Mouse (Mus musculus) spleen, adult 12 weeks (tissue): ENCODE results near the gene Smc1b.

Experiments used
- DNase-seq: peaks from one replicate; pipeline ENCODE4 v3.0.0; 2022; ENCODE audit warnings: low spot score

The Smc1b gene

DNA sequence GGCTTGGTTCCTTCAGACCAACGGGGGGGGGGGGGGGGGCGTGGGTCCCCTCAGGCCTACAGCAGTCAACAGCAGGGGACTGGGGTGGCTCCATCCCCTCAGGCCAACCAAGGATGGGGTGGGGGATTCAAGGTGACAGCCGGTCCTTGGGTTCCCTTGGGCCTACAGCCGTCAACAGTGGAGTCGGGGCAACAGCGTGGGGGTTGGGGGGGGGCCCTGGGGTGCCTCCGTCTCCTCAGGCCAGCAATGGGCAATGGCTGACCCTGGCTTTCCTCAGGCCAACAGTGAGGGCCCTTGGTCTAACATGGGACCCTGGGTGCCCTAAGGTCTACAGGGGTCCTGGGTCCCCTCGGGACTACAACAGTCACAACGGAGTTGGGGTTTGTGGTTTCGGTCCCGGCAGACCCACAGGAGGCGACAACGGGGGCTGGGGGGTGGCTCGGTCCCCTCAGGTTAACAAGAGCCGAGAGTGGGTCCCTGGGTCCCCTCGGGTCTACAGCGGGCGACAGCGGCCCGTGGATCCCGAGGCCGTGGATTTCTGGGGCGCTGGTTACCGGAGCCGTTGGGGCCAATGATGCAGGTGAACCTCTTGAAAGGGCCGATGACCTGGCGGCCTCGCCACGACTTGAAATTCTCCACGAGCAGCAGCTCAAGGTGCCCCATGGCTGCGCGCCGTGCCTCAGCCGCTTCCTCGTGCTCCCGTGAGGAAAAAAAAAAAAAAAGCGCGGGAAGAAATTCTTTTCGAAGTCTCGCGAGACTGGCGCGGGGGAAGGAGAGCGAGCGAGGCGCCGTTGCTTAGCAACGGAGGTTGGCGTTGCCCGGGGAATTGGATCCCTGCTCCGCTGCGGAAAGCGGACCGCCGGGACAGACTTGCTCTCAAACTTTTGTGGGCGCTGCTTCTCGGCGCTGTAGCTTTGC lies at the start of gene Smc1b, which contains the start of gene Ribc2:
Gene Smc1b (minus strand): TSS at position 690 of the 918 bp plus-strand sequence.
Gene Ribc2 (plus strand): TSS at position 804 of the 918 bp plus-strand sequence.
- DNase-seq = no peak

GRCm38 (mm10) chr15:85180368-85180767 lies 48.6 kb upstream of the Smc1b start:
- DNase-seq = no peak

DNA sequence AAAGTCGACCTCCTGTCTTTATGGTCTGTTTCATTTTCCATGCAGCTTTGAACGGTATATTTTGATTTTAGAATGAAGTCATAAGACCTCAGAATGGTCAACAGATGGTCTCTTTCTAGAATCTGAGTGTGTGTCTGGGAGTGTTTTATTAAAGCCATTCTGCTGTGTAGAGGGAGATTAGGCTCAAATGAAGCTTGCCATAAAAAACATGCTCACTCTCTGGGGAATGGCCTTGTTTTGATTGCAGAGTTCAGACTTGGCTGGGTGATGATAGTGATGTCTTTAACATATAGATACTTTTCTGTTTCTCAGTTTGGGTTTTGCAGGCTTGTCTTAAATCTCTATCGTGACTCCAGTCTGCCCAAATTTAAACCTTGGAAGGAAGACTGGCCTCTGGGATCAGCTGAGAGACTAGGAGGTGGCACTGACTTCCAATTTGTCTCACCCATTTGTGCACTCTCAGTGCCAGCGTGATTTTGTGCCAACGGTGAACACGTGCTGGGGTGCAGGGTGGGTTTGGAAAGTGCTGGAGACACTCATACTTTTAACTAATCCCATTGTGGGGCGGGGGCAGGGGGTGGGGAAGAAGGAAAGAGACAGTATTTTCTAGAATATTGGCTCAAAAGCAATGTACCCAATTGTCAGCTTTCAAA lies 47.9 kb upstream of the Smc1b start:
- DNase-seq = no peak

DNA sequence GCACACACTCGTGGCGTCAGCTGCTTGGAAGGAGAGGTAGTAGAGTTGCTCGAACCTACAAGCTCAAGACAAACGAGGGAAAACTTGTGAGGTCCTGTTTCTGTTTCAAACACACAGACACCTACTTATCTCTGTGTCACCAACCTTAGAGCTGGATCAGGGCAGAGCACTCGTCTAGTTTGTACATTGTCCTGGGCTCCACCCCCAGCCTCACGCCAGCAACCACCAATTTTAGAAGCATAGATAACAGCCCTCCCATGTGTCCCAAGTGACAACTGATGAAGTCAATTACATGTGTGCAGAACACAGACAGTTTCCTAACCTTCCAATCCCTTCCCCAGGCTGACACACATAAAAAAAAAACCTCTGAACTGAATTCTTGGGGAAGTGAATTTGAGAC lies 46.4 kb upstream of the Smc1b start:
- no peak for DNase-seq

GRCm38 (mm10) chr15:85177576-85177975 lies 45.8 kb upstream of the Smc1b start:
- DNase-seq = no peak

GRCm38 (mm10) chr15:85174060-85174459 lies 42.3 kb upstream of the Smc1b start:
- no peak for DNase-seq

DNA sequence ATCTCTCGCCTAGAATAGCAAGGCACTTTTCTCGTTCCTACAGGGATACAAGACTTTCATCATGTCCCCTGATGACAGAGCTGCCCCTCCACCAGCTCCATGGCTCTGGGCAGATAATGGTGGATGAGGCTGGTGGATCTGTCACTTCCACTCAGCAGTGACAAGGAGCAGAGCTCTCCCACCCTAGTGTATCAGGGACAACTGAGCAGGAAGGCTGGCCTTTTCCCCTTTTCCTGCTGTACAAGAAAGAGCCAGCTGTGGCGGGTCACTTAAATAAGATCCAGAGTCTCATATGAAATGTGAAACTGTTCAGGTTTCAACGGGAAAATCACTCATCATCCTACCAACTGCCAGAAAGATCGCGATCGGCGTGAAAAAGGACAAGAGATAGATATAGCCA lies 41.7 kb upstream of the Smc1b start:
- no peak for DNase-seq

DNA sequence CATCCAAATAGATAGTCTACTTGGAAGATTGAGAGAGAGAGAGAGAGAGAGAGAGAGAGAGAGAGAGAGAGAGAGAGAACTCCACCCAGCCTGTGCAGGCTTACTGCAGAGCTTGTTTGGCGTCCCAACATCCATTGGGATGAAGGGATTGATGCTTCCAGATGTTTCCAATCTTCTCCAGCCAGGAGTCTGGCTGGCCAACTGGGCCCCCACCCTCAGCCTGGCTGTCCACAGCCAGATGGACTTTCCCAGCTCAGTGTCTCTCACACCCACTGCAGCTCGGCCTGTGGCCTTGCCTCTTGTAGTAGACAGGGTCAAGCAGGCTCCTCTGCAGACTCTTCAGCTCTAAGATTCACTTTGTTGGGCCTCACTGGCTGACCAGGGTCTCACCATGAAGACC lies 40.3 kb upstream of the Smc1b start:
- DNase-seq = no peak

- DNase-seq = no peak
Observed at GRCm38 (mm10) chr15:85167086-85167679, 35.4 kb upstream of the Smc1b start.

DNA sequence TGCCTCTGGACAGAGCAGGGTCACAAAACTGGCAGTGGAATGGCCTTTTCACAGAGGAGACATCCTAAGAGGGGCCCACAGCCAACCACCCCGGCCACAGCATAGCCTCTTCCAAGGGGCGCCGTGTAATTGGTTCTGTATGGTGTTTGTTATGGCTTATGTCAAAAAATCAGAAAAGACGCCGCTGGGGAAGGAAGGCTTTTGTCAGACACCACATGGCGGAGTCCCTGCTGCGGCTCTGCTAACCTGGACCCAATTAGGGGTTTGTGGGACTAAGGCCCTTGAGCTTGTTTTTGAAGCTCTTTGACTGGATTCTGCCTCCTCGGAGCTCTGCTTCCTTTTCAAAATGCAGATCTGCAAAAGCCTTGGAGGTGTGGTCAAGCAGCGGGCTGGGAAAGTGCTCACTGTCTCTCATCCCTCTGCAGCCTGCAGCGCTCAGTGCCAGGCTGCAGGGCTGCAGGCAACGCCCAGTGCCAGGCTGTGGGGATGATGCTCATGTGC lies 34.7 kb upstream of the Smc1b start:
- DNase-seq = no peak

GRCm38 (mm10) chr15:85162693-85163663 lies 31.2 kb upstream of the Smc1b start:
- no peak for DNase-seq

DNA sequence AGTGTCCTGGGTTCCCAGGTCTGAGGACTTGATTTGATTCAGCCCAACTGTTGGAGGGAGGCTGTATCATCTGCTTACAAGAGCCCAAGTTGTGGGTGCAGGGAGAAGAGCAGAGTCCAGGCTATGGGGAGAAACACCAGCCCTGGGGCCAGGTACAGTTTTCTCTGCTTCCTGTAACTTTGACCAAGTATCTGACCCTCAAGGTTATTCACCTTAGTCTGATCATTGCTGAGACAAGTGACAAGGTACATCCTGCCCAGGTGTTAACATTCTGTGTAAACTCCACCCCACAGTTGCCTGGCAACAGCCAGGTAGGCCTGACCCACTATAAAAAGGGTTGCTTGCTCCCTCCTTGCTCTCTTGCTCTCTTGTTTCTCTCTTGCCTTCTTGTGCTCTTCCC lies 29.7 kb upstream of the Smc1b start:
- DNase-seq = no peak

- no peak for DNase-seq
Observed at GRCm38 (mm10) chr15:85156198-85156597, 24.4 kb upstream of the Smc1b start.

DNA sequence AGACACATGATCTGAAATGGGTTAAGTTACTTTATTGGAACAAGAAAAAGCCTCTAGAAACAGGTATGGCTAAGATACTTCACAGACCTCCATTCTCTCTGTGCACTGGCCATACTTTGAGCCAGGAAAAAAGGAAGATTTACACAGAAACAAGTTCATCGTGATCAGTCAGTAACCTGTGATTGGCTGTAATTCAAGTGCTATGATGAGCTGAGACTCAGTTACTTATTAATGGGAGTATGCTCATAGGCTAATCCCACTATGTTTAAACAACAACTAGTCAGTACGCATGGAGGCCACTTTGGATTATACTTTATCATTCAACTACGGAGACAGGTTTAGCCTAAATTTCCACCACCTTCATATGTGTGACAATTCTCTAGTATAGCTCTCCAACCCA lies 22.3 kb upstream of the Smc1b start:
- no peak for DNase-seq

GRCm38 (mm10) chr15:85152577-85152976 lies 20.8 kb upstream of the Smc1b start:
- no peak for DNase-seq

- DNase-seq = no peak
Observed at GRCm38 (mm10) chr15:85151433-85151918, 19.7 kb upstream of the Smc1b start.

DNA sequence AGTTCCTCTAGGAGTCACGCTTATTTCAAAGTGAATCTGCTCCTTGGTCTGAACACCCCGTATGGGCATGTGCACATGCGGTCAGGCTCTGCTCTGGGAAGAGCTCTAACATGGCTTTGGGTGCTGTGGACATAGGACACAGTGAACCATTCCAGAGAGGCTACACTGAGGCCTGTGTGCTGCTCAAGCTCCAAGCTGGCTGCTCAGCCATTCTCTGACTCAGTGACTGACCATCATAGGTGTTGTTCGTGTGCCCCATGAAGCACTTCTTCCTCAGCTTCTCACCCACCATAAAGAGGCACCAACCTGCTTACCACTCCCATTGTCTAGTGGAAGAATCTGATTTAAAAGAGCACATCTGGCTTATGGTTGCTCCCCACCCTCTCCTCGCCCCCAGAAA lies 12.5 kb upstream of the Smc1b start:
- DNase-seq = no peak

- DNase-seq = no peak
Observed at GRCm38 (mm10) chr15:85143747-85144146, 12.0 kb upstream of the Smc1b start.

DNA sequence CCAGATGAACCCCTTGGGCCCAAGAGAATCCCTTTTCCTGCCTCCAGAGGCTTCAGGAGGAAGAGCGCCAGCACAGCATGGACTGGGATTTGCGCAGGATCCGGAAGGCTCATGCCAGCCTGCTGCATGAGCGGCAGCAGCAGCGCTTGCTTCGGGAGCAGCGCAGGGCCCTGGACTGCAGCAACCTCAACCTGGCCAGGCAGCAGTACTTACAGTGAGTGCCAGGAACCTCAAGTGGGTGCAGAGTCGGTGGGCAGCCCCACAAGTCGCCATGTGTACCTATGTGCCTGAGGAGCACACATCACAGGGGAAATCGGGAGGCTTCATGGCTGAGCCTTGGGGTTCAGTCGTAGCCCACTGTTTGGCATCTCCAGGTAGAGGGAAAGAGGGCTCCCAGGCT lies 11.4 kb upstream of the Smc1b start:
- no peak for DNase-seq

GRCm38 (mm10) chr15:85142441-85142840 lies 10.7 kb upstream of the Smc1b start:
- DNase-seq = no peak

DNA sequence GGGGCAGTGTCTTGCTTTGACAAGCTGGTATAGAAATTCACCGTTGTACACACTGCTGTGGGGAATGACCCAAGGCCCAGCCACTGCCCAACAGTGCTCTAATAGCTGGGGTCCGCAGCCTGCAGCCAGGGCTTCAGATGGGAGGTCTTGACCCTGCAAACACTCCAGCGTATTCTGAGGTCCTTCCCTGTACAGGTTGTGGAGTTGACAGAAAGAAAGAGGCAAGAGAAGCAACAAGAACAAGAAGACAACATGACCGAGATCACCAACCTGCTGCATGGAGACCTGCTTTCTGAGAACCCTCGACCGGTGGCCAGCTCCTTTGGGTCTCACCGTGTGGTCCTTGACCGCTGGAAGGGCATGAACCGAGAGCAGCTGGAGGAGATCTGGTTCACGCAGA lies 9.5 kb upstream of the Smc1b start:
- DNase-seq = no peak
